Mouse (Mus musculus) lung, embryonic 16.5 days (tissue): ENCODE measurements around the gene Fkbp6. TPM values are rescaled to one million over a fixed set of nuclear protein-coding genes. Genes with fewer than 3 reads are reported as not detected.

Experiments
- ATAC-seq: fragments of 200-750 bp; cut with Nextera tagmentation; 2 replicates; pipeline ENCODE4 v1.8.0; 2017; ENCODE audit warnings: low read depth, mild to moderate bottlenecking, moderate library complexity
- H3K27ac ChIP-seq: fragments of 300-500 bp; sonication (generic); 2 replicates; pipeline ENCODE4 v1.5.1; 2014; ENCODE audit warnings: mild to moderate bottlenecking, control low read depth, low read length
- H3K27me3 ChIP-seq: fragments of 300-500 bp; sonication (generic); 2 replicates; pipeline ENCODE4 v1.6.1; 2014; ENCODE audit warnings: low read depth, low read length, mixed read lengths; ENCODE audit not compliant: control insufficient read depth, insufficient read depth
- H3K36me3 ChIP-seq: fragments of 300-500 bp; sonication (generic); 2 replicates; pipeline ENCODE4 v1.6.1; 2014; ENCODE audit warnings: low read length; ENCODE audit not compliant: control insufficient read depth, insufficient read depth
- H3K4me1 ChIP-seq: fragments of 300-500 bp; sonication (generic); replicated peaks from 2 replicates; pipeline ENCODE4 v1.6.1; 2014; ENCODE audit warnings: low read length, mixed read lengths; ENCODE audit not compliant: control insufficient read depth, insufficient read depth
- H3K4me2 ChIP-seq: fragments of 300-500 bp; sonication (generic); 2 replicates; pipeline ENCODE4 v1.6.1; 2014; ENCODE audit warnings: low read depth, low read length, control low read depth
- H3K4me3 ChIP-seq: fragments of 300-500 bp; sonication (generic); 2 replicates; pipeline ENCODE4 v1.5.1; 2014; ENCODE audit warnings: mild to moderate bottlenecking, low read length, control low read depth
- H3K9ac ChIP-seq: fragments of 300-500 bp; sonication (generic); 2 replicates; pipeline ENCODE4 v1.6.1; 2014; ENCODE audit warnings: low read length, control low read depth
- H3K9me3 ChIP-seq: fragments of 300-500 bp; sonication (generic); 2 replicates; pipeline ENCODE4 v1.6.1; 2016; ENCODE audit warnings: low read length; ENCODE audit not compliant: control insufficient read depth
- whole genome bisulfite sequencing: fragments of 180-500 bp; shearing (Covaris S2); extraction: QIAGEN DNeasy Blood & Tissue Kit; methylation state at CpG from one replicate; pipeline ENCODE4 v1.1.7; 2014; 5-methylcytosine and 5-hydroxymethylcytosine counted together
- polyA plus RNA-seq: library from polyadenylated mRNA; unstranded; fragments of >200 nt; fragmentation: Nextera tagmentation; extraction: Ambion mirVana; gene quantifications from 2 replicates; pipeline ENCODE4 v1.2.1, GENCODE M21; 2015

The Fkbp6 gene
- polyA plus RNA-seq, 1 experiment from 2014 or later = not detected

DNA sequence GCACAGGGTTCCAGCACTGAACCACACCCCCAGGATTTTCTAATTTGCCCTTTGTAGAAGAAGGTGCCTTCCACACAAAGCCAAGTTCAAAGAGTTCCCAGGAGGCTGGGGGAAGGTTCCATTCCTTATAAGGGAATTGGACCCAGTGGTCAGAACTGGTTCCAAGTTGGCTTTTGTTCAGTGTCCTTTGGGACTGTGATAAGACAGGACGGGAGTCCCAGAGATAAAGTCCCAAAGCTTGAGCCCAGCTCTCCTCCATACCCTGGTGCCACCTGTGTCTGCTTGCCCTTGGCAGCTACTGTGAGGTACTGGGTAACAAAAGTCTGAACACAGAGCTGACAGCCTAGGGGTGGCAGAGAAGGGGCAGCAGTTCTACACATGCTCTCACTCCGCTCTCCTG, 9.9 kb upstream of the Fkbp6 start:
- no peaks in the 10 kb centered on the region for H3K4me1 ChIP-seq
- WGBS = 81% methylated on average over 2 of the region's 2 CpGs
- no peak for ATAC-seq

DNA sequence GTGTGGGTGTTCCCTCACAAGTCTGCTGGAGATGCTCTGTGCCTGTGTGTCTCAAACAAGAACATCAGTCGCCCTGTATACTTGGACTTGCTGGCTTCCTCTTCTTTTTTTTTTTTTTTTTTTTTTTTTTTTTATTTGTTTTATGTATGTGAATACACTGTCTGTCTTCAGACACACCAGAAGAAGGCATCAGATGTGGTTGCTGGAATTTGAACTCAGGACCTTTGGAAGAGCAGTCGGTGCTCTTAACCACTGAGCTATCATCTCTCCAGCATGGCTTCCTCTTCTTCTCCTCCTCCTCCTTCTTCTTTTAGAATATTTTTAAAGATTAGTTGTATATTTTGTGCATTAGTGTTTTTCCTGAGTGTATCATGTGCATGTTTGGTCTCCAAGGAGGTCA, 7.7 kb upstream of the Fkbp6 start:
- Histone ChIP-seq H3K36me3 (no peaks in the 10 kb centered on the region), H3K4me1 (no peaks in the 10 kb centered on the region), H3K9me3 (peaks cover 4% of the 10 kb centered on the region; the same call in 1 of the 2 replicates), H3K27ac (no peak overlapping the region), H3K27me3 (no peaks in the 10 kb centered on the region; the same call in 1 of the 2 replicates), H3K4me2 (no peak overlapping the region), H3K4me3 (no peak overlapping the region), H3K9ac (no peak overlapping the region)
- WGBS = 77% methylated on average over 2 of the region's 2 CpGs
- no peak for ATAC-seq

More for the DNA sequence above, 9.9 kb upstream of the Fkbp6 start:
- no peak overlapping the region for H3K27ac ChIP-seq
- H3K9me3 ChIP-seq = peaks cover 4% of the 10 kb centered on the region; the same call in 1 of the 2 replicates
- H3K4me2 ChIP-seq = no peak overlapping the region
- H3K4me3 ChIP-seq = no peak overlapping the region
- no peaks in the 10 kb centered on the region for H3K27me3 ChIP-seq
- no peak overlapping the region for H3K9ac ChIP-seq
- H3K36me3 ChIP-seq = no peaks in the 10 kb centered on the region

DNA sequence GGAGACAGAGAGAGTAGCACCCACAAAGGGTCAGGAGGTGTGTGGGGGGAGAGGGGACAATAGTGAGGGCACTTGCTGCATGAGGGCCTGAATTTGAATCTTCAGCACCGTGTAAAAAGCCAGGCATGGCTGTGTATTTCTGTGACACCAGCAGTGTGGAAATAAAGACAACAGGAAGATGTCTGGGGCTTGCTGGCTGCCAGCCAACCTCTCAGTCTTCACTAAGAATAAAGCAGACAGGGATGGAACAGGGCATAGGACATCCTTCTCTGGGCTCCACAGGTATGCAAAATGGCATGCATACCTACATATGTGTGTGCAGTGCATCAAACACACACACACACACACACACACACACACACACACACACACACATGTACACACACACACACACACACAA, 6.2 kb upstream of the Fkbp6 start:
- Histone ChIP-seq H3K4me1 (no peaks in the 10 kb centered on the region), H3K27ac (no peak overlapping the region), H3K36me3 (no peaks in the 10 kb centered on the region), H3K9me3 (peaks cover 4% of the 10 kb centered on the region; the same call in 1 of the 2 replicates), H3K4me3 (no peak overlapping the region), H3K4me2 (no peak overlapping the region), H3K27me3 (no peaks in the 10 kb centered on the region; the same call in 1 of the 2 replicates), H3K9ac (no peak overlapping the region)
- WGBS = 38% methylated on average over 1 of the region's 1 CpGs
- ATAC-seq = no peak

DNA sequence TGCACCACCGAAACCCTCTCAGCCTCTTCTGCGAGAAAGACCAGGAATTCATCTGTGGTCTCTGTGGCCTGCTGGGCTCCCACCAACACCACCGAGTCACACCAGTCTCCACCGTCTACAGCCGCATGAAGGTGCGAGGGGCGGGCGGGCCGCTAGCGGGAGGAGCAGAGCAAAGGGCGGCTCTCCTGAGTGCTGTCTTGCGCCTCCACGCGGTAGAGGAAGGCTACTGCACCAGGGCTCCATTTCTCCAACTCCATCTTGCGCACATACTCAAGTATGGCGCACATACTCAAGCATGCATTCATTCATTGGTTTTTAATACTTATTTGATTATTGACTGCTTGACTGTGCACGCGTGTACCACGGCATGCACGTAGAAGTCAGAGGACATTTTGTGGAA, 3.7 kb upstream of the Fkbp6 start:
- peaks cover 4% of the 10 kb centered on the region; the same call in 1 of the 2 replicates for H3K9me3 ChIP-seq
- H3K4me1 ChIP-seq = no peaks in the 10 kb centered on the region
- 12% methylated on average over 20 of the region's 20 CpGs for WGBS
- no peak overlapping the region for H3K27ac ChIP-seq
- no peaks in the 10 kb centered on the region; the same call in 1 of the 2 replicates for H3K27me3 ChIP-seq
- H3K36me3 ChIP-seq = no peaks in the 10 kb centered on the region
- no peak overlapping the region for H3K4me2 ChIP-seq
- no peak for ATAC-seq
- no peak overlapping the region for H3K9ac ChIP-seq
- no peak overlapping the region for H3K4me3 ChIP-seq

DNA sequence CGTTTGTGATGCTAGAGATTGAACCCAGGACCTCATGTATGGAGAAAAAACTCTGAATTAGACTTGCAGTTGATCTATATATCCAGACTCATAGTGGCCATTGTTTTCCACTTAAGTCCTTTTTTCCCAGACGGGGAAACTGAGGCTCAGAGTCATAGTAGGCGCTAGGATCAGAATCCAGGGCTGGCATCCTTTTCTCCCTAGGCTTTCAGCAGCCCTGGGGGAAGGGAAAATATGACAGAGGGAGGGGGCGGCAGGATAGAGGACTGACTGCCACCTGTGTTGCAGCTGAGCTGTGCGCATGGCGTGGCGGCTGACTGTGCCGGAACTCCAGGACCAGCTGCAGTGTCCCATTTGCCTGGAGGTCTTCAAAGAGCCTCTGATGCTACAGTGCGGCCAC, 3.2 kb upstream of the Fkbp6 start, which contains the start of gene Trim50:
Gene Trim50, plus strand, starts transcription at position 301 of the 400 bp plus-strand sequence.
- no peaks in the 10 kb centered on the region; the same call in 1 of the 2 replicates for H3K27me3 ChIP-seq
- H3K36me3 ChIP-seq = no peaks in the 10 kb centered on the region
- peaks cover 4% of the 10 kb centered on the region; the same call in 1 of the 2 replicates for H3K9me3 ChIP-seq
- ATAC-seq = no peak
- no peak within 1 kb of the TSS for H3K4me2 ChIP-seq
- WGBS = 45% methylated on average over 9 of the region's 9 CpGs
- H3K27ac ChIP-seq = no peak within 1 kb of the TSS
- H3K4me3 ChIP-seq = no peak within 1 kb of the TSS
- no peaks in the 10 kb centered on the region for H3K4me1 ChIP-seq
- H3K9ac ChIP-seq = no peak within 1 kb of the TSS

DNA sequence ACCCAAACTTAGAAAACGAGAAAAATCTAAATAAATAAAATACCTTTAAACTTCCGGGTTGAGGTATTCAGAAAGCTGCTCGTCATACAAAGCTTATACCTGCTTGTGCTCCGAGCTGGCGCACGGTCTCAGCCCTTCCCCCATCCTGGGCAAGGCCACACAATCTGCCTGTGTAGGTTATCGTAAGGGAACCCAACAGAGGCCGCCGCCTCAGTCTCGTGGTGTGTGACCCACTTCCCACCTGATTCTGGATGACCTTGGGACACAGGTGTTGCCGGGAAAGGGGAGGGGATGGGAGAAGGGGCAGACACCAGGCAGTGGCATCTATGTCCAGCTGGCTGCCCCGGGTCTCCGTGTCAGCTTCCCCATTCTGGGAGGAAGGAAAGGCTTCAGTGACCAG, 1.8 kb upstream of the Fkbp6 start:
- WGBS = 74% methylated on average over 13 of the region's 13 CpGs
- Histone ChIP-seq H3K4me2 (no peak overlapping the region), H3K27ac (no peak overlapping the region), H3K36me3 (no peaks in the 10 kb centered on the region), H3K4me1 (no peaks in the 10 kb centered on the region), H3K9me3 (no peaks in the 10 kb centered on the region), H3K4me3 (no peak overlapping the region), H3K27me3 (no peaks in the 10 kb centered on the region; the same call in 1 of the 2 replicates), H3K9ac (no peak overlapping the region)
- ATAC-seq = no peak

DNA sequence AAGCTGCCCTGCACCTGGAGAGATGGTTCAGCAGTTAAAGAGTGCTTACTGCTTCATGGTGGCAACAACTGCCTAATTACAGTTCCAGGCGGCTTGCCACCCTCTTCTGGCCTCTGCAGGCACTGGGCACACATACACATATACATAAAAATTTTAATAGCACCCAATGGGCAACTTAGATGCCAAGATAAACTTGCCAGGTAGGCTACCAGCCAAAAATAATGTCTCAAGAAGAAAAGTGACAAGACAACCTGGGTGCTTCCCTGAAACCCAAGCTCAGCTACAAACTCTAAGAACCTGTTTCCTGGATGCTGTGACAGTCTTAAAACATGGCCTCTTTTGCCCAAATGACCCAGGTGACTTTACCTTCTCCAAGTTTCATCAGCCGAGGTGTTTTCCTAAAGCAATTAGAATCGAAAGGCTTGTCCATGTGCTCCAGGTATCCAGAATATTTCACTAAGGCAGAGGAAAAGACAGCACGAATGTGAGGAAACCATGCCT, 2.3 kb downstream of the Fkbp6 start:
- 66% methylated on average over 4 of the region's 4 CpGs for WGBS

DNA sequence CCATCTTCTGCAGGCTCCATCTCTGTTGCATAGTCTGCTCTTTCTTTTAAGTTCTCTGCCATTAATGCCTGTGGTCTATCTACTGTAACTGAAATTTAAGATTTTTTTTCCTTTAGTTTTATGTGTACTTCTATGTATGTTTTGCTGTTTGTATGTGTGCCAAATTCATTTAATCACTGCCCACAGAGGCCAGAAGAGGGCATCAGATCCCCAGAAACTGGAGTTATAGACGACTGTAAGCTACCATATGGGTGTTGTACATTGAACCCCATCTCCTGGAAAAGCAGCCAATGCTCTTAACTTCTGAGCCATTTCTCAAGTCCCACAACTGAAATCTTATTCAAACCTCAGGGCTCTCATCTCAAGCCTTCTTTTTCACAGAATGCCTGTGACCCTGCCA, 3.4 kb downstream of the Fkbp6 start:
- Histone ChIP-seq H3K4me3 (no peak overlapping the region), H3K4me1 (no peaks in the 10 kb centered on the region), H3K27me3 (no peaks in the 10 kb centered on the region), H3K36me3 (no peaks in the 10 kb centered on the region), H3K27ac (no peak overlapping the region), H3K9me3 (no peaks in the 10 kb centered on the region), H3K9ac (no peak overlapping the region), H3K4me2 (no peak overlapping the region)
- WGBS = 19% methylated on average over 1 of the region's 1 CpGs
- no peak for ATAC-seq

More for the DNA sequence above, 2.3 kb downstream of the Fkbp6 start:
- H3K27ac ChIP-seq = no peak overlapping the region
- no peak overlapping the region for H3K9ac ChIP-seq
- H3K4me3 ChIP-seq = no peak overlapping the region
- no peaks in the 10 kb centered on the region for H3K36me3 ChIP-seq
- H3K4me1 ChIP-seq = no peaks in the 10 kb centered on the region
- H3K4me2 ChIP-seq = no peak overlapping the region
- H3K27me3 ChIP-seq = no peaks in the 10 kb centered on the region
- no peaks in the 10 kb centered on the region for H3K9me3 ChIP-seq
- no peak for ATAC-seq

DNA sequence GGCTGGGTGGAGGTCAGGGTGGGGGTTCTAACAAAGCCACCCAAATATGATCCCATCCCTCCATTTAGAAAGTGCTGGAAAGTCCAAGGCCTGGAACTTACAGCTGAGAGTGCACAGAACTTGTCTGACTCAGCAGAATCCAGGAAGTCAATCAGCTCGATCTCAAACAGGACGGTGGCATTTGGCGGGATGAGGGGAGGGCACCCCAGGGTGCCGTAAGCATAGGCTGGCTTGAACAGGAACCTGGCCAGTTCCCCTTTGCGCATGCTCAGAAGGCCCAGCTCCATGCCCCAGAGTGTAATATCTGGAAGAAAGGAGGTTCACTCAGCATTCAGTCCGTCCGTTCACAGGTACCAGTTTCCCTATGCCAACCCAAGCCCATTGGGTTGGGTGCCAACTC, 3.9 kb downstream of the Fkbp6 start:
- whole genome bisulfite sequencing = 73% methylated on average over 7 of the region's 7 CpGs
- H3K36me3 ChIP-seq = no peaks in the 10 kb centered on the region
- no peaks in the 10 kb centered on the region for H3K9me3 ChIP-seq
- H3K4me1 ChIP-seq = no peaks in the 10 kb centered on the region
- H3K4me3 ChIP-seq = no peak overlapping the region
- no peaks in the 10 kb centered on the region for H3K27me3 ChIP-seq
- no peak for ATAC-seq
- H3K4me2 ChIP-seq = no peak overlapping the region
- no peak overlapping the region for H3K9ac ChIP-seq
- H3K27ac ChIP-seq = no peak overlapping the region

DNA sequence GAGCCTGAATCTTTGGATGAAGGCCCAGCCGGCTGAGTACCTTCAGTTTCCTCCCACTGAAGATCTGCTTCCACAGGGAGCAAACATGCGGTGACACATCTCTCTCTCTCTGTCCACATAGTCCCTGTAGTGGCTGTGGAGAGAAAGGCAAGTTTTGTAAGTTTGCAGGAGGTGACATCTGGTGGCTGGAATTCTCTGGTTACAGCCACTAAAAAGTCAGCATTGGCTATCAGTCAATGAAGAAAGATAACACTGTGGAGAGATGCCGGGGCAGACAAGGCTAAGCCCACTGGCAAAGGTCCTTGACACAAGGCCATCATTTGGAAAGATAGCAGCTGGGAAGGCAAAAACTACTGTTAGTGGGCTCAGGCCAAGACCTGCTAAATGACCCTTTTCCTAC, 12.3 kb downstream of the Fkbp6 start:
- 17% methylated on average over 3 of the region's 3 CpGs for WGBS
- no peak for ATAC-seq
- Histone ChIP-seq H3K4me1 (no peaks in the 10 kb centered on the region), H3K9me3 (no peaks in the 10 kb centered on the region), H3K4me3 (no peak overlapping the region), H3K36me3 (no peaks in the 10 kb centered on the region), H3K27ac (no peak overlapping the region), H3K9ac (no peak overlapping the region), H3K27me3 (no peaks in the 10 kb centered on the region), H3K4me2 (no peak overlapping the region)
